Mouse (Mus musculus): Measurements from ENCODE around the gene Stip1. TPM values are rescaled to one million over a fixed set of nuclear protein-coding genes. Genes with fewer than 3 reads are reported as not detected.
"Not testable (repeated sequence)": the region's sequence is repeated elsewhere in the genome, so short reads cannot be mapped to it uniquely, and the experiment has no call there.

Stip1 gene
- total RNA-seq, 2 experiments from 2014 or later: 122 to 129 TPM

DNA sequence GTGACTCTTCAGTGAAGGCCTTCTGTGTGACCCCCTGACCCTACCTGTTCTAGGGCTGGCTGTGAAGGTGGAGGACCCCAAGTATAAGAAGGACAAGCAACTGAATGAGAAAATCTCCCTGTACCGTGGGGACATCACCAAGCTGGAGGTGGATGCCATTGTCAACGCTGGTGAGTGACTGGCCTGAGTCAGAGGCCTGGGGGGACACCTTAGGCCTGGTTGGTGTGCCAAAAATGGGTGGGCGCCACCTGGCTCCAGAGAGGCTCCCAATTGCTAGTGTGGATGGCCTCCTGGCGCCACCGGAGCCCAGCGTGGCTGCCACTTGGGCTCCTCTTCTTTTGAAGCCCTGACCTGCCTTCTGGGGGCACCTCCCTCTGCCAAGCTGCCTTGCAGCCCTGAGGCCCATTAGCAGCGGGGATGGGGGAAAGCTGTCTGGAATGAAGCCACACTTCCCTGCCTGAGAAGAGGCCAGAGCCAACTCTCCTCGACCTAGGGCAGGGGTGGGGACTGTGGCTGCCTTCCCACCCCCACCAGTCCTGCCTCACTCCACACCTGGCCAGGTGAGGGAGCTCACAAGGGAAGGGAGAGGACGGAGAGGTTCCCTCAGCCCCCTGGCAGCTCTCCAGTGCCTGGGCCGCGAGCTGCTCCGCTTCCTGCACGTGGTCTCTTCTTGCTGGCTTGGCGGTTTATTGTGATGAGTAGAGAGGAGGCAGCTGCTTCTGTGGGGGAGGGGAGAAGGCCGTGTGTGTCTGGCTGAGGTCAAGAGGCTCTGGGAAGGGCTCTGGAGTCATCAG is 26.5 kb upstream of the Stip1 start:
- peak in 1 of 2 experiments; percentile 74 for DNase-seq (ENCODE audit: low spot score in 2 of 2)

DNA sequence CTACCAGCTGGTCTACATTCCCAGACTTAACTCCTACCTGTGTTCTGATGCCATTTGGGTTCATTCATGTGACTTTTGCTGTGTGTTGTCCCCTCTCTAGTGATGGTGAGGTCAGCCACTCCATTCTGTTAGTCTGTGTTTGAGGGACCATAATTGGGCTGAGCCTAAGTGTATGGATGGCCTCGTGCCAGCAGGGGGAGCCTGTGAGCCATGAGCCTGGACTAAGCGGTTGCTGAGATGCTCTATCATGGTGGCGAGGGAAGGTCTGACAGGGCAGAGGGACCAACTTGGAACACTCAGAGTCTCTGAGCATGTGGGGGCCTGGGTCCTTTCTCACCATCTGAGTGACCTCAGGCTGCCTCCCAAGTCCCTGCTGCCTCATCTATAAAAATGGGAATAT is 24.8 kb upstream of the Stip1 start:
- peak; percentile 73 to 86 for DNase-seq (ENCODE audit: low spot score in 2 of 2)

DNA sequence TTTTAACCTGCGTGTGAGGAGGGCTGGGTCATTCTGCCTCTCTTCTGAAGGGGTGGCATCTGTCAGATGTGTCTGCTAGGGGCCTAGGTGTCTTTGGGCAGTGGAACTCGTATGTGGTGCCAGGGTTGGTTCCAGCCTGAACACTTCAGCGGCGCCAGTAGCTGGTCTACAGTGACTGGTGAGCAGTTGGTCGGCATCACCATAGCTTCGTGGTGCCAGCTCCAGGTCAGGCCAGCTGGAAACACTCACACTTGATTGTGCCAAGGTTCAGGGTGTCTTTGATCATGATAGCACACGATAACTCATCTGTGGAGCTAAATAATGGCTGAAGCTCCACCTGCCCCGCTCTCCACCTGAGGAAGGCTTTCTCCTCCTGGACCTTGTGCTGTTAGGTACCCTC is 23.1 kb upstream of the Stip1 start:
- no peak for DNase-seq (ENCODE audit: low spot score in 2 of 2)

DNA sequence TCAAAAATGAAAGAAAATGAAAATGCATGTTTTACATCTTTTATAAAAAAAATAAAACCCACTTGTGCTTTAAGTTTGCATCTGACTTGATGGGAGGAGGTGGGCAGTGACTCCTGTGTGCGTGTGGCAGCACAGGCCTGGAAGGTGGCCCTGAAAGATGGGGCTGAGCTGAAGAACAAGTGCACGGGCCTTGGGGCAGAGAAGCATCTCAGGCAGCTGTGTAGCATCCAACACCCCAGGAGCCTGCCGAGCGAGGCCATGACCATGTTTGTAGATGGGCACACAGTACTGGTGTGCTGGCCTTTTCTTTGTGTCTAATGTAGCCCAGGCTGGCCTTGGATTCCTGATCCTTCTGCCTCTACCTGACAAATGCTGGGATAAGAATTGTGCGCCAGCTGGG is 22.3 kb upstream of the Stip1 start:
- DNase-seq (ENCODE audit: low spot score in 2 of 2): no peak

DNA sequence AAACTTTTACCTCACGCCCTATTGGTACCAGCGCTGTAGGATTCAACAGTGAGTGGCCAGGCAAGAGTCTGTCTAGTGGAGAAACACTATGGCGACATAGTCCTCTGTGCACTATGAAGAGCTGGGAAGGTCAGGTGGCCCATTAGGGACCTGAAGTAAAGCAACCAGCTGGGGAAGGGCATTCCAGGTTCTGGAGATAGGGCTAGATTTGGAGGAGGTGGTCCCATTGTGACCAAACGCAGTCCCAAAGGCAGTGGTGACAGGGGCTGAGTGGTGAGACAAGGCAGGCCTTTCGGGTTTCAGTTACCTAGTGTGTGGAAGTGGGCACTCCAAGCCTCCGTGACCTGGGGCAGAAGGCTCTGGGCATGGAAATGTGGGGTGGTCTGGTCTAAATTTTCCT is 18.8 kb upstream of the Stip1 start:
- DNase-seq (ENCODE audit: low spot score in 2 of 2): no peak

DNA sequence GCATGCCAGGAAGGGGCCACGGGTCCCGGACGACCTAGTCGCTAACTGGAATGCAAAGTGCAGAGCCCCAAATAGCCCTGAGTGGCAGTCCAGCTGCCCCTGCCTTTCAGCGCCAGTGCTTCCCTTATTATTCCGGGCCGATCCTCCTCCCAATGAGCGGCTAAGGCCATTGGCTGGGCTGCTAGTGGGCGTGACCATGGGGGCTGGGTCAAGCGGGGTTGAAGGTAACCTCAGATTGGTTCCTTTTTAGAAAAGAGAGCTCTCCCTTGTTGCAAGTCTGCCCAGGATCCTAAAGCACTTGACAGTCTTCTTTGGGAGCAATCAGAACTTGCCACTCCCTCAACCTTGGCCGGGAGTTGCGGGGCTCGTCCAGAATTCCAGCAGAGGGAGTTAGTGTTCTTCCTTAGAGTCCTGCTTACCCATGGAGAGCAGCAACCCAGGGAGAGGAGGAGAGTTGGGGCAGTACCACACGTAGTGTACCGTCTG is 18.0 kb upstream of the Stip1 start:
- DNase-seq (ENCODE audit: low spot score in 2 of 2): peak in 1 of 2 experiments; percentile 86

DNA sequence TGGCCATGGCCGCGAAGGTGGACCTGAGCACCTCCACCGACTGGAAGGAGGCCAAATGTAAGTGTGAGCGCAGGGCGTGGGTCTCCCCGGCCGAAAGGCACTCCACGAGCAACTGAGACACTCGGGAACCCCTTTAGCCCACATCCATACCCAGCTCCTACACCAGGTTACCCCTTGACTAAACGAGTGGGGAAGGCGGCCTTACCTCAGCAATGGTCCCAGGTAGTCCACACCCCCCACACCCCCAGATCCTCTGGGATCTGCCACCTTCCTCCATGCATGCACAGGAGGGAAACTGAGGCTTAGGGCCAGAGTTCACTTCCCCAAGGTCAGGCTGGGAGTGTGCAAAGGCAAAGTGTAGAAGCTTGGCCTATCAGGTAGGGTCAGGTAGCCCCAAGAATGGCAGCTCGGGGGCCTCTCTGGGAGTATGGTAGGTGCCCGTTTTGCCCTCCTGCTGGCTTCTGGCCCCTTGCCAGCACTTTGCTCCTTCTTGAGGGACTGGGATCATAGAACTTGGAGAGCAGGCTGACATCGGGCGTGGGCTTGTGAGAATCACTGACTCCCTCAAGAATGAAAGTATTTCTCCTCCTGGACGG is 17.5 kb upstream of the Stip1 start:
- DNase-seq (ENCODE audit: low spot score in 2 of 2): no peak

DNA sequence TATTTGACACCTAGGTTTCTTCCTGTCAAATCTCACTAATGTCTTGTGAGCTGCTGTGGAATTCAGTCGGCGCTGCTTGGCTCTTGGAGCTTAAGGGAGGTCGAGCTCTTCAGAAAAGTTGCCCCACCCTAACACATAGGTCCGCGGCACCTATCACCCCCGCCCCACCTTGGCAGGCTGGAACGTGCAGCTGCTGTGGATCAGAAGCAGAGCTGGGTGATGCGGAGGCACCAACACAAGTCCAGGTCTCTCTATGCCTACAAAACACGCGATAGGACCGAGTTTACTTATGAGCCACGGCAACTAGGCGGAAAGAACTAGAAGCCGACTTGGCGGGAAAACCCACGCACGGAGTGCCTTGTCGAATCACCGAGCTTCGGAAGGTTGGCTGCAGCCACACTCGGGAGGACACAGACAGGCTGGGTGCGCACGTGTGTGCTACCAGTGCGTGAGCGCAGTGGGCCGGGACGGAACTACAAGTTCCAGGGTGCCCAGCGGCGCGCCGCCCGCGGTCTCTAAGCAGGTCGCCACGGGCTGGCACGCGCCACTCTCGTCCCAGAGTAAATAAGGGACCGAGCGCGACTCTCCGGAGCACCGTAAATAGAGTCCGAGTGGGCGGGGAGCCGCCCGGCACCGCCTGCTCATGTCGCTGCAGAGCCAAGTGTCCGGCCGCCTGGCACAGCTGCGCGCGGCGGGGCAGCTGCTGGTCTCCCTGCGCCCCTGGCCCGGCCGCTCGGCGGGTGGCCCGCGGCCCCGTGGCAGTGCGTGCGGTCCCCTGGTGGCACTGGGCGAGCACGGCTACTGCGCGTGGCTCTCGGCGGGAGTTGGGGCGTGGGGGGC is 16.7 kb upstream of the Stip1 start, which contains the start of gene Macrod1:
TSS of gene Macrod1 (plus strand) at position 563 of the 840 bp plus-strand sequence.
- DNase-seq (ENCODE audit: low spot score in 2 of 2): peak; percentile 62 to 83

DNA sequence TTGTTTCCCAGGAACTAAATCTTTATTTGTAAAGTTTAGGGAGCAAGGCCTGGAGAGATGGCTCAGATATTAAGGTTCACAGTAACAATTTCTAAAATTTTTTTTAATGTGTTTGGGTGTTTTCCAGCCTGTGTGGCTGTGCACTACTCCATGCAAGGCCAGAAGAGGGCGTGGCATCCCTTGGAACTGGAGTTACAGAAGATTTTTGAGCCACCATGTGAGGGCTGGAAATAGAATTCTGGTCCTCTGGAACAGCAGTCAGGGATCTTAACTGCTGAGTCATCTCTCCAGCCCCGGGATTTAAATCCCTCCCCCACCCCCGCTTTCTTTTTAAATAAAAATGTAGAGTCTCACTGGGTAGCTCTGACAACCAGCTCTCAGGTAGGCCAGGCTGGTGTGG is 15.4 kb upstream of the Stip1 start:
- no peak for DNase-seq (ENCODE audit: low spot score in 2 of 2)

DNA sequence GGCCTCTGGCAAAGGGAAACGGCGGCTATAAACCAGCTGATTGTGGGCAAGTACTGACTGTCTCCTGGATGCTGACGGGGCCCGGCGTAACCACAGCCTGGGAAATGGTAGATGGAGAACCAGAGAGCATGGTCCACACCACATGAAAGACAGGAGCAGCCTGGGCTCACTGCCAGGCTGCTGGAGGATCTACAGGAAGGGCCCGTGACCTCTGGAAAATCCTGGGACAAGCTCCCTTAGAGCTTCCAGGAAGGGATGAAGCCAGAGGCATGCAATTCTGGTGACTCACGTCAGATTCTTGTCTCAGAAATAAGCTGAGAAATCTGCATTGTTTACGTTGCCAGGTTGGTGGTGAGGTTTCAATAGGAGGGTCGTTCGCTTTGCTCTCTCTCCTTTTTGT is 15.0 kb upstream of the Stip1 start:
- DNase-seq (ENCODE audit: low spot score in 2 of 2): peak in 1 of 2 experiments; percentile 55

DNA sequence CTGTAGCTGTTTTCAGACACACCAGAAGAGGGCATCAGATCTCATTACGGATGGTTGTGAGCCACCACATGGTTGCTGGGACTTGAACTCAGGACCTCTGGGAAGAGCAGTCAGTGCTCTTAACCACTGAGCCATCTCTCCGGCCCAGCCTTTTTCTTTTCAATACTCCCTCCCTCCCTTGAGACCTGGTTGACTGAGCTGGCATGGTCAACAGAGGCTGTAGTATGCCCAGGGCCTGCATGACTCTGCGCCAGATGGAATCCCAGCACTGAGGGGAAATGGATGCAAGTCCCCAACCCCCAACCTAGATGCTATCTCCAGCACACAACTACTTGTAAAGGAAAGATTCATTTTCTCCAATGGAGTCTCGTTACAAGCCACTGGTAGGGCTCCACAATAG is 13.6 kb upstream of the Stip1 start:
- DNase-seq (ENCODE audit: low spot score in 2 of 2): not testable (repeated sequence)

DNA sequence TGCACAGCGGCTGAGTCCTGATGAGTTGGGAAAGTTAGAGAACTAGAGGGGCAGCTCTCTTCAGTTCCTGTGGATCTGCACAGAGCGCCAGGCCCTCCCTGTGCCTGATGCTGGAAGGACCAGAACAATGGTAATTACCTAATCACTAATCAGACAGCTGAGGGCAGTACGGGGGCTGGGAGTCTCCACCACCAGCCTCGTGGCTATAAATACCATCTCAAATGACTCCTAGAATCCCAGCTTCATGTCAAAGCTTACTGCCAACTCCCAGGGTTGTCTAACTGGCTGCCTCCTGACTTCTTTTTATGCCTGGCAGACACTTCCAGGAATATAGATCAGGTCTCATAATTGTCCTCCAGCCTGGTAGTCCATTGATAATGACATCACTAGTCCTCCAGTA is 4.9 kb upstream of the Stip1 start:
- no peak for DNase-seq (ENCODE audit: low spot score in 2 of 2)

DNA sequence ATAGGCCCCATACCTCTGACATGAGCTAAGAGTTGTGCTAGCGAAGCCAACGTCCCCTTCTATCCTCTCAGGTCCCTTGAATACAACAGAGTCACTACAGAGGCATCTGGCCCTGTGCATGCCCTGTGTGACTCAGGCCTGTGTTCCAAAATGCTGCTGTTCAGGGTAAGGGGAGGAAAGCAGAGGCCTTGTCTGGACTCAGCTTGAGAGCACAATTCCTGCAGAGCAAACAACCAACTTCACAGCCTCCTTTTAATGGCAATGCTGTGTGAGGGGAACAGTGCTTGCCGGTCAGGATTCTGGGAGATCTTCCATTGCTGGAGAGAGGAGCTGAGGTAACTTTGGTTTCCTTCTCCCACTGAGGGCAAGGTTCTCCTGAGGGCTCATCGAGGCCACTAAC is 4.5 kb upstream of the Stip1 start:
- no peak for DNase-seq (ENCODE audit: low spot score in 2 of 2)

DNA sequence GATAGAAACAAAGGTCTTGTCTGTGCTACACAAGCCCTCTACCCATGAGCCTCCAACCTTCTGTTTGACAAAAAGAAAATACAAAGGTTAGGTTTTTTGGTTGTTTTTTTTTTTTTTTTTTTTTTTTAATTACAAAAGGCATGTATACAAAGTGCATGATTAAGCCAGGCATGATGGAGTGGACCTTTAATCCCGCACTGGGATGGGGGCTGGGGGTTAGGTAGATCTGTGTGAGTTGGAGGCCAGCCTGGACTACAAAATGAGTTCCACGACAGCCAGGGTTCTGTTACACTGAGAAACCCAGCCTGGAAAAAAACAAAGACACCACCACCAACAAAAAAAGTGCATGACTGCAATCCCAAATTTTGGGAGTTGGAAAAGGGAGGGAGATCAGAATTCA is 1.4 kb upstream of the Stip1 start:
- no peak for DNase-seq (ENCODE audit: low spot score in 2 of 2)

DNA sequence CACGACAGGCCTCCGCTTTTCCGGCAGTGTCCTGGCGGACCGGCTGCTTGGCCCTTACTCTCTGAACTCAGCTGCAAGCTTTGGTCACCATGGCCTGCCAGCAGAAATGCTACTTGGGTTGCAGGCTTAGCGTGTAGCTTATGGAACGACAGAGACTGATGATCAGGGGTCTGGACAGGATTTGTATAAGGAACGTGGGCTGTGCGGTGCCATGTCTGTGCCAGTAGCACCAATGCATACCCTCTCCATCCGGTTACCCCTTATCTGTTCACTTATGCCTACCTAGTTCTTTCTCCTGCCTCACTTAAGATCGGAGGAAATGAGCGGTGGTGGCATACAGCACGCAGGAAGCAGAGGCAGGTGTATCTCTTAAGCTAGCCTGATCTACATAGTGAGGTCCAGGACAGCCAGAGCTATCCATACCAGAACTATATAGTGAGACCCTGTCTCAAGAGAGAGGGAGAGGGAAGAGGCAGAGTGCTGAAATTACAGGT is 917 bp upstream of the Stip1 start:
- no peak for DNase-seq (ENCODE audit: low spot score in 2 of 2)

DNA sequence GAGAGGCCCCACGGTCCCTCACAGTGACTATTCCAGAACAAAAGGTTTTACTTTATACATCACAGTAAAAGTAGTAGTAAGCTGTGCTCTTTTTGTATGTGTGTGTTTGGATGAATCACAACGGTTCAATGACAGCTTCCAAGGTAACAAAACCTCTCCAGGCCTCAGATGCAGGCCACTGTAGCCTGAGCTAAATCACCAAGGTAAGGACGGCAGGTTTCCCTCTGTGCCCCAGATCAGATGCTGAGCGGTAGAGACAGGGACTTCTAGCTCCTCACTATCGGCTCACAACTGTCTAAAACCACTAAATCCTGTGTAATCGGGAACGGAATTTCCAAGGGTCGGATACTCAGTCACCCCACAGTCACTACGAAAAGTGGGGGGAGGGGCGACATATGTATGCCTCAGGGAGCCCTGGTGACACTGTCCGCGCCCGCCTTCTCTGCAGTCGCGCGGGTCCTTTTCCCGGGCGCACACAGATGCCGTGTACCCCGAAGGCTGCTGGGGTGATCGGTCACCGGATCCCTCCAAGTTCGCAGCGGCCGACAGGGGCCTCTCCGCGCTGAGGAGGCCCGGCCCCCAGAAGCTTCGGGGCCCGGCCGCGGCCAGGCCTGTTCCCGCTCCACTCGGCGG is 563 bp downstream of the Stip1 start:
- DNase-seq (ENCODE audit: low spot score in 2 of 2): peak in 1 of 2 experiments; percentile 48

DNA sequence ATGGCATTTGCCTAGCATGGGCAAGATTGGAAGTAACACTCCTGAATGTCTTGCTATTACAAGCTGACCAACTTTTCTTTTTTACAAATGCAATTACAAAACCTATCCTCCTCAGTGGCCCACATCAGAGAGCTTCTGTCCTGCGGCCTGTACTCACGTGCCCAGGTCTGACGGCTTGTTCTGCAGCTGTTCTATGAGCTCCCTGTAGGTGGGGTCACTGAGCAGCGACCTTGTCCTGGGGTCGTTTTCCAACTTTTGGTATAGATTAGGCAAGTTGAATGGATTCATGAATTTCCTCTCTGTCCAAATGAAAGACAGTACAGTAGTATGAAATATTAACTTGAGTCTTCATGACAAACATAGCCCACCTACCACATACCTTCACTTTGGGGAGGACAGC is 5.8 kb downstream of the Stip1 start:
- DNase-seq (ENCODE audit: low spot score in 2 of 2): no peak

DNA sequence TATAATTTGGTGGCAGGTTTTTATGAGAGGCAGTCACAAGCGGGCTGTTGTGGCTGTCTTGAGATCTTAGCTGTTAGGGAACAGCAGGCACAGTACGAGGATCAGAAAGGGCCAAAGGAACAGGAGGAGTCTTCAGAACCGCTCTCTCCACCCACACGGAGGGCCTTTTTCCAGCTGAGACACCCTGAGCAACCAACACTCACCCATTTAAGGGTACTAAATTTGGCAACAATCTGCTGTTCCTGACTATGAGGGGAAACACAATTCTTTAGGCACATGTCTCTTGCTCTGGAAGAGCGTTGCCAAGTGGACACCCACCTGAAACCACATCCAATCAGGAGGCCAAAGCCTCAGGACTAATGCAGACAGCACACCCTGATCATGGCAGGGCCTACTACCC is 10.2 kb downstream of the Stip1 start:
- no peak for DNase-seq (ENCODE audit: low spot score in 2 of 2)

DNA sequence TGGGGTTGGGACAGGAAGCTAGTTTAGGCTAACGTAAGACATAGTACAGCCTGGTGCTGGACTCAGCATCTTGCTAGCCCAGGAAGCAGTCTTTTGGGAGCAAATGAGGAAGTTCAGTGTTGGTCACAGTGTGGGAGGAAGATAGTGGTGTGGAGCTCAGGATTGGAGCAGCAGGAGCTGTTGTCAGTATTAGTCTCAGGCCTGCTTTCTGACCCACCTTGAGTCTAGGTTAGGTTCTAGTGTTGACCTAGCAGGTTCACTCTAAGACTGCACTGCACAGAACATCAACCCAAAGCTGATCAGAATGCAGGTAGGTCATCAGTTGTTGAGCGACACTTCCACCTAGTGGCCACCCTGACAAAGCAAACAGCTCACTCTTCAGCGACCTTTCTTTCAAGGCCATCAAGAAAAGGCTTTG is 19.5 kb downstream of the Stip1 start:
- DNase-seq (ENCODE audit: low spot score in 2 of 2): no peak

DNA sequence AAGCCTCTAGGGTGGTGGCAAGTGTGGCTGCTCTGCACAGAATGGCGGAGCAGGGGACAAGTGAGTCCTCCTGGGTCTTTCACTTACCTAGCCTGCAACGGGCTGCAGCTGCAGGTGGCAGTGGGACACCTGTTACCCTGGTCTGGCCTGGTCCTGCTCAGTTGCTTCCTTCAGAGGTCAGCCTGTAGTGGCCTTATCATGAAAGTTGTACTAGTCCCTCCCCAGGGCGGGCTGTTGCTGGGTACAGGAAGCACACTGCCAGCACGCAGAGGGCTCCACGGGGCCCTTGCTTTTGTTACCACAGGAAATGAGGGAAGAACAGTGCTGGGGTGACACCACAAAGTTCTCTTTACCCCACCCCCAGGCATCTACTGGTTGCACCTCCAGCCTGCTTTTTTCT is 20.6 kb downstream of the Stip1 start, which contains the start of gene Fermt3:
TSS of gene Fermt3 (minus strand) at position 279 of the 400 bp plus-strand sequence.
- DNase-seq (ENCODE audit: low spot score in 2 of 2): no peak

DNA sequence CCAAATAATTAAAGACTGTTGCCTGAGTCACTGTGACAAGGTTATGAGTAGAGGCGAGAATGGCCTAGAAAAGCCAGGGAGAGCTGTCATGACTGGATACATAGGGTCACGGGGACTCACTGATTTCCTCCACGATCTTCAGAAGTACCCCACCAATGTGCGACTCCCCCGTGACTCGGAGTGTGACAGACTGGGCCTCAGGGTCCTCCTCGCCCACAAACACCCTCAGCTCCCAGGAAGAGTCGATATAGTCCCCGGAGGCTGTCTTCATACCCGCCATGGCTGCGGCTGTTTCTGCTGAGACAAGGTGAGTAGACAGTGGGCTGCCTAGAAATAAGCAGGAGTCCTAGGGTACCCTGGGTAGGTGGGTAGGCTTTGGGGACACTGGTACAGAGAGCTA is 21.2 kb downstream of the Stip1 start:
- DNase-seq (ENCODE audit: low spot score in 2 of 2): no peak

All from gastrocnemius, postnatal 4 days (tissue).